Mouse (Mus musculus): ENCODE results near the gene Mob3a. TPM values are rescaled to one million over a fixed set of nuclear protein-coding genes. Genes with fewer than 3 reads are reported as not detected.

The Mob3a gene
- 2.6 TPM for polyA plus RNA-seq (2014; fragmentation: Illumina TruSeq; extraction: RNeasy Lipid Tissue Mini Kit (QIAGEN cat#74804); ENCODE audit: low read depth, low replicate concordance)

GRCm38 (mm10) chr10:80701721-80702535, at the start of gene Mob3a, which contains the start of gene Izumo4:
Gene Mob3a, minus strand, starts transcription at chr10:80701977.
Gene Izumo4, plus strand, starts transcription at chr10:80702184.

GRCm38 (mm10) chr10:80742180-80742978, 40.6 kb upstream of the Mob3a start, which contains the start of gene Ap3d1:
Gene Ap3d1, minus strand, starts transcription at chr10:80742264.

GRCm38 (mm10) chr10:80677942-80678436, 23.8 kb downstream of the Mob3a start, which contains the start of gene Mknk2:
Gene Mknk2, minus strand, starts transcription at chr10:80678112.

GRCm38 (mm10) chr10:80656863-80657623, 44.7 kb downstream of the Mob3a start, which contains the start of gene Btbd2:
Gene Btbd2, minus strand, starts transcription at chr10:80657071.

Other genes with a start within 250 kb of the Mob3a start
- not detected for gene Onecut3, start 207.1 kb downstream of the Mob3a start, polyA plus RNA-seq (2014; fragmentation: Illumina TruSeq; extraction: RNeasy Lipid Tissue Mini Kit (QIAGEN cat#74804); ENCODE audit: low read depth, low replicate concordance)
- 218 TPM for gene Atp8b3, start 162.9 kb downstream of the Mob3a start, polyA plus RNA-seq (2014; fragmentation: Illumina TruSeq; extraction: RNeasy Lipid Tissue Mini Kit (QIAGEN cat#74804); ENCODE audit: low read depth, low replicate concordance)
- gene Rexo1, start 140.4 kb downstream of the Mob3a start, polyA plus RNA-seq (2014; fragmentation: Illumina TruSeq; extraction: RNeasy Lipid Tissue Mini Kit (QIAGEN cat#74804); ENCODE audit: low read depth, low replicate concordance) = 1.9 TPM
- gene Klf16, start 124.7 kb downstream of the Mob3a start, polyA plus RNA-seq (2014; fragmentation: Illumina TruSeq; extraction: RNeasy Lipid Tissue Mini Kit (QIAGEN cat#74804); ENCODE audit: low read depth, low replicate concordance) = 1.7 TPM
- not detected for gene Abhd17a, start 111.6 kb downstream of the Mob3a start, polyA plus RNA-seq (2014; fragmentation: Illumina TruSeq; extraction: RNeasy Lipid Tissue Mini Kit (QIAGEN cat#74804); ENCODE audit: low read depth, low replicate concordance)
- gene Scamp4, start 99.1 kb downstream of the Mob3a start, polyA plus RNA-seq (2014; fragmentation: Illumina TruSeq; extraction: RNeasy Lipid Tissue Mini Kit (QIAGEN cat#74804); ENCODE audit: low read depth, low replicate concordance) = 0.88 TPM
- gene Adat3, start 99.1 kb downstream of the Mob3a start, polyA plus RNA-seq (2014; fragmentation: Illumina TruSeq; extraction: RNeasy Lipid Tissue Mini Kit (QIAGEN cat#74804); ENCODE audit: low read depth, low replicate concordance) = not detected
- not detected for gene Gm49322, start 96.0 kb downstream of the Mob3a start, polyA plus RNA-seq (2014; fragmentation: Illumina TruSeq; extraction: RNeasy Lipid Tissue Mini Kit (QIAGEN cat#74804); ENCODE audit: low read depth, low replicate concordance)
- 6.7 TPM for gene Csnk1g2, start 79.1 kb downstream of the Mob3a start, polyA plus RNA-seq (2014; fragmentation: Illumina TruSeq; extraction: RNeasy Lipid Tissue Mini Kit (QIAGEN cat#74804); ENCODE audit: low read depth, low replicate concordance)
- gene Btbd2, start 44.9 kb downstream of the Mob3a start, polyA plus RNA-seq (2014; fragmentation: Illumina TruSeq; extraction: RNeasy Lipid Tissue Mini Kit (QIAGEN cat#74804); ENCODE audit: low read depth, low replicate concordance) = 0.13 TPM
- gene Mknk2, start 23.9 kb downstream of the Mob3a start, polyA plus RNA-seq (2014; fragmentation: Illumina TruSeq; extraction: RNeasy Lipid Tissue Mini Kit (QIAGEN cat#74804); ENCODE audit: low read depth, low replicate concordance) = 1.7 TPM
- gene Izumo4, start 207 bp upstream of the Mob3a start, polyA plus RNA-seq (2014; fragmentation: Illumina TruSeq; extraction: RNeasy Lipid Tissue Mini Kit (QIAGEN cat#74804); ENCODE audit: low read depth, low replicate concordance) = 20.6 TPM
- 18.3 TPM for gene Ap3d1, start 40.3 kb upstream of the Mob3a start, polyA plus RNA-seq (2014; fragmentation: Illumina TruSeq; extraction: RNeasy Lipid Tissue Mini Kit (QIAGEN cat#74804); ENCODE audit: low read depth, low replicate concordance)
- gene Dot1l, start 53.2 kb upstream of the Mob3a start, polyA plus RNA-seq (2014; fragmentation: Illumina TruSeq; extraction: RNeasy Lipid Tissue Mini Kit (QIAGEN cat#74804); ENCODE audit: low read depth, low replicate concordance) = 7.6 TPM
- 5.3 TPM for gene Sf3a2, start 96.2 kb upstream of the Mob3a start, polyA plus RNA-seq (2014; fragmentation: Illumina TruSeq; extraction: RNeasy Lipid Tissue Mini Kit (QIAGEN cat#74804); ENCODE audit: low read depth, low replicate concordance)
- 3.8 TPM for gene Plekhj1, start 96.6 kb upstream of the Mob3a start, polyA plus RNA-seq (2014; fragmentation: Illumina TruSeq; extraction: RNeasy Lipid Tissue Mini Kit (QIAGEN cat#74804); ENCODE audit: low read depth, low replicate concordance)
- not detected for gene Amh, start 103.3 kb upstream of the Mob3a start, polyA plus RNA-seq (2014; fragmentation: Illumina TruSeq; extraction: RNeasy Lipid Tissue Mini Kit (QIAGEN cat#74804); ENCODE audit: low read depth, low replicate concordance)
- not detected for gene Jsrp1, start 111.5 kb upstream of the Mob3a start, polyA plus RNA-seq (2014; fragmentation: Illumina TruSeq; extraction: RNeasy Lipid Tissue Mini Kit (QIAGEN cat#74804); ENCODE audit: low read depth, low replicate concordance)
- gene Oaz1, start 124.7 kb upstream of the Mob3a start, polyA plus RNA-seq (2014; fragmentation: Illumina TruSeq; extraction: RNeasy Lipid Tissue Mini Kit (QIAGEN cat#74804); ENCODE audit: low read depth, low replicate concordance) = 30.7 TPM
- 0.06 TPM for gene Lingo3, start 142.1 kb upstream of the Mob3a start, polyA plus RNA-seq (2014; fragmentation: Illumina TruSeq; extraction: RNeasy Lipid Tissue Mini Kit (QIAGEN cat#74804); ENCODE audit: low read depth, low replicate concordance)
- 2.3 TPM for gene Lsm7, start 153.2 kb upstream of the Mob3a start, polyA plus RNA-seq (2014; fragmentation: Illumina TruSeq; extraction: RNeasy Lipid Tissue Mini Kit (QIAGEN cat#74804); ENCODE audit: low read depth, low replicate concordance)
- gene Sppl2b, start 153.3 kb upstream of the Mob3a start, polyA plus RNA-seq (2014; fragmentation: Illumina TruSeq; extraction: RNeasy Lipid Tissue Mini Kit (QIAGEN cat#74804); ENCODE audit: low read depth, low replicate concordance) = 1.7 TPM
- gene Tmprss9, start 169.9 kb upstream of the Mob3a start, polyA plus RNA-seq (2014; fragmentation: Illumina TruSeq; extraction: RNeasy Lipid Tissue Mini Kit (QIAGEN cat#74804); ENCODE audit: low read depth, low replicate concordance) = not detected
- gene Timm13, start 199.0 kb upstream of the Mob3a start, polyA plus RNA-seq (2014; fragmentation: Illumina TruSeq; extraction: RNeasy Lipid Tissue Mini Kit (QIAGEN cat#74804); ENCODE audit: low read depth, low replicate concordance) = not detected
- 1.6 TPM for gene Lmnb2, start 216.3 kb upstream of the Mob3a start, polyA plus RNA-seq (2014; fragmentation: Illumina TruSeq; extraction: RNeasy Lipid Tissue Mini Kit (QIAGEN cat#74804); ENCODE audit: low read depth, low replicate concordance)
- 3.8 TPM for gene Gadd45b, start 228.1 kb upstream of the Mob3a start, polyA plus RNA-seq (2014; fragmentation: Illumina TruSeq; extraction: RNeasy Lipid Tissue Mini Kit (QIAGEN cat#74804); ENCODE audit: low read depth, low replicate concordance)

Data from testis, adult 10 weeks (tissue).